Mouse (Mus musculus) CD8-positive naive resting alpha-beta T cell, adult 2 months (primary cell): ENCODE measurements around the gene Klk1b8.
"Not testable (repeated sequence)": the region's sequence is repeated elsewhere in the genome, so short reads cannot be mapped to it uniquely, and the experiment has no call there.

Source experiments
- DNase-seq, 2 experiments: peaks; one replicate each; pipeline ENCODE4 v3.0.0; 2022; ENCODE audit warnings: low read depth in 2 of 2, low spot score in 2 of 2

The Klk1b8 gene

GRCm38 (mm10) chr7:43994821-43995220 is 44.4 kb downstream of the Klk1b8 start:
- DNase-seq, result not testable (repeated sequence)

GRCm38 (mm10) chr7:43995577-43995976 is 45.1 kb downstream of the Klk1b8 start, which contains the start of gene Klk1b11:
Gene Klk1b11, plus strand, starts transcription at chr7:43995877.
- DNase-seq, result not testable (repeated sequence)
